Mouse (Mus musculus): ENCODE results near the gene Krtap2-4.
"Not testable (repeated sequence)": the region's sequence is repeated elsewhere in the genome, so short reads cannot be mapped to it uniquely, and the experiment has no call there.

Gene Krtap2-4

GRCm38 (mm10) chr11:99614796-99615363, at the start of gene Krtap2-4:
Gene Krtap2-4 (minus strand): TSS chr11:99614846.
- DNase-seq, result no peak

GRCm38 (mm10) chr11:99662802-99663201, 48.2 kb upstream of the Krtap2-4 start:
- no peak for DNase-seq

- DNase-seq, result no peak
These were observed 44.6 kb upstream of the Krtap2-4 start for GRCm38 (mm10) chr11:99659256-99659655.

GRCm38 (mm10) chr11:99658467-99659010, 43.9 kb upstream of the Krtap2-4 start, which contains the start of gene Gm11563:
Gene Gm11563 (minus strand): TSS chr11:99658960.
- DNase-seq, result not testable (repeated sequence)

- no peak for DNase-seq
These were observed 42.4 kb upstream of the Krtap2-4 start for GRCm38 (mm10) chr11:99657051-99657450.

- DNase-seq, result no peak
These were observed 35.5 kb upstream of the Krtap2-4 start, which contains the start of gene Gm11555 for GRCm38 (mm10) chr11:99650136-99650535. Gene Gm11555 (minus strand): TSS chr11:99650236.

GRCm38 (mm10) chr11:99646444-99646843, 31.8 kb upstream of the Krtap2-4 start:
- no peak for DNase-seq

- DNase-seq, result no peak
These were observed 29.7 kb upstream of the Krtap2-4 start for GRCm38 (mm10) chr11:99644351-99644750.

GRCm38 (mm10) chr11:99643635-99644139, 29.0 kb upstream of the Krtap2-4 start, which contains the start of gene Krtap4-7:
Gene Krtap4-7 (minus strand): TSS chr11:99644089.
- not testable (repeated sequence) for DNase-seq

GRCm38 (mm10) chr11:99640926-99641325, 26.3 kb upstream of the Krtap2-4 start:
- DNase-seq, result no peak

GRCm38 (mm10) chr11:99637086-99637485, 22.4 kb upstream of the Krtap2-4 start:
- DNase-seq, result no peak

GRCm38 (mm10) chr11:99634653-99635134, 20.0 kb upstream of the Krtap2-4 start, which contains the start of gene Krtap4-2:
Gene Krtap4-2 (minus strand): TSS chr11:99635084.
- DNase-seq, result no peak

- DNase-seq, result no peak
These were observed 18.6 kb upstream of the Krtap2-4 start for GRCm38 (mm10) chr11:99633293-99633692.

- DNase-seq, result no peak
These were observed 16.2 kb upstream of the Krtap2-4 start for GRCm38 (mm10) chr11:99630890-99631289.

GRCm38 (mm10) chr11:99628138-99628537, 13.5 kb upstream of the Krtap2-4 start, which contains the start of gene Krtap4-1:
Gene Krtap4-1 (minus strand): TSS chr11:99628238.
- DNase-seq, result no peak

- DNase-seq, result no peak
These were observed 5.7 kb upstream of the Krtap2-4 start, which contains the start of gene Gm11562 for GRCm38 (mm10) chr11:99620335-99620734. Gene Gm11562 (minus strand): TSS chr11:99620435.

GRCm38 (mm10) chr11:99610089-99610488, 4.6 kb downstream of the Krtap2-4 start, which contains the start of gene Gm11937:
Gene Gm11937 (minus strand): TSS chr11:99610189.
- not testable (repeated sequence) for DNase-seq

- DNase-seq, result no peak
These were observed 5.5 kb downstream of the Krtap2-4 start for GRCm38 (mm10) chr11:99609126-99609525.

- not testable (repeated sequence) for DNase-seq
These were observed 11.4 kb downstream of the Krtap2-4 start, which contains the start of gene Gm11938 for GRCm38 (mm10) chr11:99603208-99603607. Gene Gm11938 (minus strand): TSS chr11:99603308.

- DNase-seq, result not testable (repeated sequence)
These were observed 16.9 kb downstream of the Krtap2-4 start, which contains the start of gene Krtap9-3 for GRCm38 (mm10) chr11:99597742-99598141. Gene Krtap9-3 (minus strand): TSS chr11:99598105.

GRCm38 (mm10) chr11:99590981-99591380, 23.7 kb downstream of the Krtap2-4 start, which contains the start of gene Krtap1-3:
Gene Krtap1-3 (minus strand): TSS chr11:99591339.
- no peak for DNase-seq

GRCm38 (mm10) chr11:99585096-99585495, 29.6 kb downstream of the Krtap2-4 start:
- no peak for DNase-seq

- DNase-seq, result no peak
These were observed 31.4 kb downstream of the Krtap2-4 start, which contains the start of gene Krtap1-4 for GRCm38 (mm10) chr11:99583245-99583704. Gene Krtap1-4 (minus strand): TSS chr11:99583654.
